Mouse (Mus musculus) mammary gland, adult 2 months (tissue): ENCODE data around the gene Polr3e. TPM values are rescaled to one million over a fixed set of nuclear protein-coding genes. Genes with fewer than 3 reads are reported as not detected.

ENCODE experiments used
- polyA plus RNA-seq: library from polyadenylated mRNA; depleted of rRNA; stranded (reverse); fragments of >200 nt; gene quantifications from 2 replicates; pipeline ENCODE4 v1.2.3, GENCODE M21; 2012; ENCODE audit warnings: low replicate concordance; rRNA removed

The Polr3e gene
- polyA plus RNA-seq, result 14.6 and 15.3 TPM in 2 replicates

GRCm38 (mm10) chr7:120917592-120918461, at the start of gene Polr3e:
Gene Polr3e, plus strand, starts transcription at chr7:120917744.

GRCm38 (mm10) chr7:120982200-120982841, 64.8 kb downstream of the Polr3e start, which contains the start of the genes Cdr2 and Mfsd13b:
Gene Cdr2, minus strand, starts transcription at chr7:120982312.
Gene Mfsd13b, plus strand, starts transcription at chr7:120982509.

Other genes with a start within 250 kb of the Polr3e start
- gene Pdzd9, start 247.4 kb upstream of the Polr3e start, polyA plus RNA-seq, result not detected in 2 replicates
- gene Mosmo, start 240.1 kb upstream of the Polr3e start, polyA plus RNA-seq, result 19.1 and 22.5 TPM in 2 replicates
- 1.3 and 3.1 TPM in 2 replicates for gene Vwa3a, start 178.4 kb upstream of the Polr3e start, polyA plus RNA-seq
- gene Gm5737, start 105.4 kb upstream of the Polr3e start, polyA plus RNA-seq, result 0.26 TPM in 1 of 2 replicates, not detected in the other
- 12.9 and 26.8 TPM in 2 replicates for gene Eef2k, start 74.9 kb upstream of the Polr3e start, polyA plus RNA-seq
- 13.3 and 14.4 TPM in 2 replicates for gene Cdr2, start 64.6 kb downstream of the Polr3e start, polyA plus RNA-seq
- 0.47 and 0.96 TPM in 2 replicates for gene Mfsd13b, start 64.8 kb downstream of the Polr3e start, polyA plus RNA-seq
- gene Mettl9, start 116.7 kb downstream of the Polr3e start, polyA plus RNA-seq, result 18.2 and 36.3 TPM in 2 replicates
- gene Igsf6, start 156.8 kb downstream of the Polr3e start, polyA plus RNA-seq, result 1.8 and 3.2 TPM in 2 replicates
- 0.11 and 0.19 TPM in 2 replicates for gene Otoa, start 163.9 kb downstream of the Polr3e start, polyA plus RNA-seq